Mouse (Mus musculus) left cerebral cortex, postnatal 10 days (tissue): ENCODE results near the gene Vcl. TPM values are rescaled to one million over a fixed set of nuclear protein-coding genes. Genes with fewer than 3 reads are reported as not detected.
A peak's percentile ranks its signal among the peaks of the same experiment; 100 is the strongest.

Source experiments
- DNase-seq, 2 experiments: peaks; one replicate each; pipeline ENCODE4 v3.0.0; 2021 to 2022; ENCODE audit warnings: low spot score in 2 of 2, mixed read lengths in 1 of 2; ENCODE audit errors: extremely low spot score in 1 of 2
- intact Hi-C: fragments of 180-260 bp; cut with DNase I; formaldehyde crosslinking; loops from one replicate; pipeline ENCODE4 v1.15.1; 2025
- total RNA-seq, 2 experiments: library from RNA; stranded (reverse); gene quantifications; 2 replicates each; pipeline ENCODE4 v1.2.3; 2021

Gene Vcl
- 10 to 100 TPM; 22.2 to 25.8 TPM for total RNA-seq

DNA sequence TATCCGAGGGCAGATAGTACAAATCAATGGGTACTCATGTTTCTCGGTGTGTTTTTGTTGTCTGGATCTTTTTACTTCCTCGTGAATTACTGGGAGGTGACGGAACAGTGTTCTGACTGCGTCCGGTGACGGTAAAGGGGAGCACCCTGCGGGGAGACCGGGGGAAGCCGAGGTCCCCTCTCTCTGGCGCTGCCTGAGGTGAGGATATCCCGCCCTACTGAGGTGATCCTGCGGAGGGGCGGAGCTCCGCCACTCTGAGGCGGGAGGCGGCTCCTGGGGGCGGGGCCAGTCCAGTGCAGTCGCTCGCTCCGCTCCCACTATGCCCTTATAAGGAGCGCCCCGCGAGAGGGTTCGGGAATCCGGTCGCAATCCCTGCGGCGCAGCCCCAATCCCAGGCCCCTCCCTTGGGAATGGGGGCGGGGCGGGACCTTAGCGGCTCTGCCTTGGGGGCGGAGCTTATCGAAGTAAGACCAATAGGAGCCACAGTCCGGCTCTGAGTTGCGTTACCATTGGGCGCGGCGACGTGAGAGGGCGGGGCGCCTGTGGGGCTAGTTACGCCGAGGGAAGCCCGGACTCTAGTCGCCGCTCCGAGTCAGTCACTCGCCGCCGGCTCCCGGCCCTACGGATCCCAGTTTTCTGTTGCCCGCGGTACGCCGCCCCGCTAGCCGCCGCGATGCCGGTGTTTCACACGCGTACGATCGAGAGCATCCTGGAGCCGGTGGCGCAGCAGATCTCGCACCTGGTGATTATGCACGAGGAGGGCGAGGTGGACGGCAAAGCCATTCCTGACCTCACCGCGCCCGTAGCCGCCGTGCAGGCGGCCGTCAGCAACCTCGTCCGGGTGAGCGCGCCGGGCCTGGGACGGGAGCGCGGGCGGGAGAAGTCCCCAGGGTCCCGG, at the start of gene Vcl:
Vcl (plus strand) TSS at position 551 of the 898 bp plus-strand sequence.
- DNase-seq: peak; percentile 98 to 99
- intact Hi-C loops: no loop called here

DNA sequence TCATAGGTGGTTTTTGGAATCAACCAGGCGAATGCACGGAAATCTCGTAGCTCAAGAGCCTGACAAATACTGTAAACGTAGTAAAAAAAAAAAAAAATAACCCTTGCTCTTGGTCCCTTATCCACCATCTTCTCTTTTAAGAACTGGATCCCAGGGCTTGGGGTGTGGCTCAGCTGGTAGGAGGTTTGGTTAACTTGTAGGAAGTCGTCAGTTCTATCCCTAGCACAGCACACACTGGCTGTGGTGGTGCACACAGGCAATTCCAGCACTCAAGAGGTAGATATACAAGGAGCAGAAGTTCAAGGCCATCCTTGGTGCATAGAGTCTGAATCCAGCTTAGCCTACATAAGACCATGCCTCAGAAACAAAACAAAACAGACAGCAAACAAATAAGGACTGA, 44.5 kb upstream of the Vcl start:
- intact Hi-C loops: loop anchor here (10.0 kb wide), 1 partner anchor 110 kb away; no protein-coding TSS in a partner anchor
- no peak for DNase-seq

DNA sequence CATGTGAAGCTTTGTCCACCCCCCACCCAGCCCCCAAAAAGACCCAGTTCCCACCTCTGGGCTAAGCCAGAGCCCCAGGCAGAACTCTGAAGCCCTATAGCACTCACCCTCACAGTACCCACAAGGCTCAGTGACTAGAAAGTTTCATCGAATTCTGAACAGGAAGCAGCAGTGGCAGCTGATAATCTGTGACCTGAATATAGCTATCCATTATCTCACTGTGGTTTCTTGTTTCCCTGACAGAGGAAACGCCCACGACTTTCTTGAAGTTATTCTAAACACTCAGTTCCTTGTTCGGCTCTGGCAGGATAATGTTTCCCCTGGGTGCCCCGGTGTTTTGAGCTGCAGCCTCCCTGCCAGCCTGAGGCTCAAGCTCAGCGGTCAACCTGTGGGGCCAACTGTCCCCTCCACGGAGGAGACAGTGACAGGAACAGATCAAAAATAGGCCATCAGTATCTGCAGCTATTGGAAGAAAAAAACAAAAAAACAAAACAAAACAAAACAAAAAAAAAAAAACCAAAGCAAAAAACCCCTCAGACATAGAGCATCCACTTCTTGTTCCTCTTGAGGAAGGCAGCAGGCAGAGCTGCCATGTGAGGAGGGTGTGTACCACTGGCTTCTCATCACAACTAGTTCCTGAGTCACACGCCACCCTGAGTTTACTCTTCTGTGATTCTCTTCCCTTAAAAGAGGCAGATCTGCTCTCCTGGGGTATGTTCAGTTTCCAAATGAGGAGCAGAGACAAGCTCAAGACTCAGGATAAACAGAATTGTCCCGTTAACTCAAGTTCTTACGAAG, 43.9 kb upstream of the Vcl start:
- DNase-seq: peak in 1 of 2 experiments; percentile 40
- intact Hi-C loops: loop anchor here (10.0 kb wide), 1 partner anchor 110 kb away; no protein-coding TSS in a partner anchor

DNA sequence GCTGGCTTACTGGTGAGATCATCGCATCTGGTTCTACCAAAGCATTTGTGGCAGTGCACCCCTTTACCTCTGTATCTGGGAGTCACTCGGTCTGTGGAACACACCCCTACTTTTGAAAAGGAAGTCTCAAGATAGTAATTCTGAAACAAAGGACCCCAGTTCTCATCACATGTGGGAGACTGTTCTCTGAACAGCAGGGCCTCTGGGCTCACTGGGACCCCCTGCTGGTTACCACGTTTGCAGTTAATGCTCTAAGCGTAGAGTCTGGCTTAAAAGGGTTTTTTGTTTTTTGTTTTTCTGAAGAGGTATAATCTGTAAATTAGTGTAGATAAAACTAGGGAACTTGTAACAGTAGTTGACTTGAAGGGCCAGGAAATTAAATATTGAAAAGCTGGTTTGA, 42.9 kb upstream of the Vcl start:
- DNase-seq: peak in 1 of 2 experiments; percentile 66
- intact Hi-C loops: loop anchor here (10.0 kb wide), 1 partner anchor 109 kb away; no protein-coding TSS in a partner anchor

DNA sequence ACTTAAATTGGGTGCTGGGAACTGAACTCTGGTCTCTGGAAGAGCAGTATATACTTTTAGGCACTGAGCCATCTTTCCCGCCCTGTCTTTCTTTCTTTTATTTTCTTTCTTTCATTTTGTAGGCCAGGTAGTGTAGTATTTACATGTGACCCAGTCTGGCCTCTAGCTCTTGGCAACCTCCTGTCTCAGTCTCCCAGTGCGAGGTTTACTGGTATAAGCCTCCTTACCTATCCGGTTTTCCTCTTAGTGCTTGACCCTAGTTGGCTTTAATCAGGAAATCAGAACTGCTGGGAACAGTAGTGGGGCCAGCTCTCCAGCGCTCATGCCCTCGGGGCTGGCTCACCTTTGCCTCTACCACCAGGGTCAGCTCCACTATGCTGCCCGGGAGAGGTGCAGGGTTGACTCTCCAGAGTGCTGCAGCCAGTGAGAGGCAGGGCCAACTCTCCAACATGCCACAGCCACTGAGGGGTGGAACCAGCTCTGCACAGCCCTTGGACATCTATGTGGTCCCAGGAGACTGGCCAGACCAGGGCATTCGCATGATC, 41.6 kb upstream of the Vcl start:
- intact Hi-C loops: loop anchor here (10.0 kb wide), 1 partner anchor 107 kb away; no protein-coding TSS in a partner anchor
- DNase-seq: no peak

DNA sequence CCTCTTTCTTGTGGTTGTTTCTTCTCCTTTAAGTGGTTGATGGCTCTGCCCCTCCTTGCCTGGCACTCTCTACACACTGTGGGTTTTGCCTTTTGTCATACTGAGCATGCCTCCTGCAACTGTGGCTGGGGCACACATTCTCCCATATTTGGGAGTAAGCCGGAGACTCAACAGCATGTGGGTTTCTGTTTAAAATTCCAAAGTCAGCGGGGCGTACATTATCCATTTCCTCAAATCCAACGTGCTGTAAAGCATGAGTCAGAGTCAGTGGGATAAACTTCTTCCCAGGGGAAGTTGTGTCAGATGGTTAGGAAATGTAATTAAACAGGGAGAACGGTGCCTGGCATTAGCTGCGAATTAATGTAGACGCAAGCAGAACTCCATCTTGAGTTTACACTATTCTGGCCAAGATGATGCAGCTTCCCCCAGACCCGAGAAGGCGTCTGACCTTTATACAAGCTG, 37.2 kb upstream of the Vcl start:
- intact Hi-C loops: no loop called here
- DNase-seq: peak; percentile 12 to 40

DNA sequence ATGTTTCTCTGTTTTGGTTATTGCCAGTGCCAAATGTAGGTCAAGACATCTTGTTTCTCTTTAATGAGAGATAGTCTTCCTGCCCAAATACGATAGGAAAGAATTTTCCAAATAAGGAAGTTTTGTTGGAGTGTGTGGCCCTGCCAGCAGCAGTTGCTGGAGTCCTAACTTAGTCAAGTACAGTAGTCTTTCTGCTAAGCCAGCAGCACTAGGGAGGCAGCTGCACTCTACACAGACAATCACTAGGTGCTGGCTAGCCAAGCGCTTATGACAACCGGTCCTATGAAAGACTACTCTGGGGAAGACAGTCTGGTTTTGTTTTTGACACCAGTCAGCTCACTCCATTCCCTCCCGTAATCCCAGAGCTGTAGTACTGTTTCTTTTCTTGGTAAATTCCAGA, 35.4 kb upstream of the Vcl start:
- intact Hi-C loops: no loop called here
- no peak for DNase-seq

DNA sequence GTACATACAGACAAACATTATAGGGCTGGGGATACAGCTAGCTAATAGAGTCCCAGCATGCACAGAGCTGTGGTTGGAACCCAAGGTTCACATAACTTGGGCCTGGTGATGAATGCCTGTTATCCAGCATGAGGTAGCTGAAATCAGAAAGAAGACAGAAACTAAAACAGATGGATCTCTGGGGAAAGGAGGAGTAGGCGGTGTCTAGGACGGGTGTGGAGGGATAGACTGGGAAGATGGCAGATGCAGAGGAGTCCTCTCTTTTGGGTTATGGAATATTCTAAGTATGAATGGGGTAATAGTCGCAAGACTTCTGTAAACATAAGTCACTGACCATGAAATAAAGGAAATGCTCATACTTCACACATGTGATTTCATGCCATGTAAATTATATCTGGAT, 27.9 kb upstream of the Vcl start:
- DNase-seq: no peak
- intact Hi-C loops: no loop called here

DNA sequence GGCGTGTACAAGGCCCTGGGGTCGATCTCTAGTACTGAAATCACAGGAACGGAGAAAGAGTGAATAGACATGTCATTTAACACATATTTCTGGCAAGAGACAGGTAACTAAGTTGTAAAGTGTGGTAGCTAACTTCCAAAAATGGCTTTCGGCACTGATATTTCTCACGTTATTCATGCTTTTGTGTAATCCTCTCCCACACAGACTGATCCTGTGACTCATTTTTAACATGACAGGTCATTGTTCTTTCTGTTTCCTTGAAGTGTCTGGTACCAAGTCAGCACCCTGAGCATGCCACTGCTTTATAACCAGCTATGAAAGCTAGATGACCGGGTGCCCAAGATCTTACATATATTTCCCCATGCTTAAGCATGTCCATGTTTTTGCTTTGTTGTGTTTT, 26.1 kb upstream of the Vcl start:
- intact Hi-C loops: no loop called here
- no peak for DNase-seq

DNA sequence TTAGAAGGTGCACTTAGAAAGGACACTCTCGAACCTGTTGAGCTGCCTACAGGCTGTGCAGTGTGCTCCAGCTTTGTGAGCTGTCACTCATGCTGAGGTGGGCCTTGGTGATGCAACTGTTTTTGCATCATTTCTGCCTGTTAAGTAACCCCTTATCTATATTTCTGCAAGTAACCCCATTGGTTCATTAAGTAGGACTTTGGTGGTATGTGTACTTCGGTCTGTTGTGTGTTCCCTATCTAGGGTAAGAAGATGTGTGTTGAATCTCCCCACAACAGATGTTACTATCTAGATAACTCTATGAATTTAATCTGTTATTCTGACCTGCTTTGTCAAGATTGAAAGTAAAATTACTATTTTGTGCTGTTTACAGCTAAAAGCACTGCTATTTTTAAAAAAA, 17.4 kb upstream of the Vcl start:
- DNase-seq: no peak
- intact Hi-C loops: loop anchor here (2.0 kb wide), 1 partner anchor 15 kb away; no protein-coding TSS in a partner anchor

DNA sequence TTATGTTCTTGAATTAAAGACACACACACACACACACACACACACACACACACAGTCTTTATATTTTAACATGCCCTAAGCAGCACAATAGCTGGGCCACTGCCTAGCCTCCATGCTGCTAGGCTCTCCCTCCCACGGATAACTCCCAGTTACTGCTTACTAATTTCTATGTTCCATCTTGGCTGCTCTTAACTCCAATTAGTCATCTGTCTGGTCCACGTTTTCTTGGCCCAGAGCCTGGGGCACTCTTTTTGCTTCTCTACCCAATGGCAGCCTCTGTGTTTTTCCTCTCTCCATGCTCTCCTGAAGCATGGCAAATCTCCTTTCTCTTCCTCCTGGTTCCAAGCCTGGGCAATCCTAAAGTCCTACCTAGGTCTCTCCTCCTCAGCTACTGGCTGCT, 14.8 kb upstream of the Vcl start:
- DNase-seq: peak; percentile 24 to 25
- intact Hi-C loops: no loop called here

DNA sequence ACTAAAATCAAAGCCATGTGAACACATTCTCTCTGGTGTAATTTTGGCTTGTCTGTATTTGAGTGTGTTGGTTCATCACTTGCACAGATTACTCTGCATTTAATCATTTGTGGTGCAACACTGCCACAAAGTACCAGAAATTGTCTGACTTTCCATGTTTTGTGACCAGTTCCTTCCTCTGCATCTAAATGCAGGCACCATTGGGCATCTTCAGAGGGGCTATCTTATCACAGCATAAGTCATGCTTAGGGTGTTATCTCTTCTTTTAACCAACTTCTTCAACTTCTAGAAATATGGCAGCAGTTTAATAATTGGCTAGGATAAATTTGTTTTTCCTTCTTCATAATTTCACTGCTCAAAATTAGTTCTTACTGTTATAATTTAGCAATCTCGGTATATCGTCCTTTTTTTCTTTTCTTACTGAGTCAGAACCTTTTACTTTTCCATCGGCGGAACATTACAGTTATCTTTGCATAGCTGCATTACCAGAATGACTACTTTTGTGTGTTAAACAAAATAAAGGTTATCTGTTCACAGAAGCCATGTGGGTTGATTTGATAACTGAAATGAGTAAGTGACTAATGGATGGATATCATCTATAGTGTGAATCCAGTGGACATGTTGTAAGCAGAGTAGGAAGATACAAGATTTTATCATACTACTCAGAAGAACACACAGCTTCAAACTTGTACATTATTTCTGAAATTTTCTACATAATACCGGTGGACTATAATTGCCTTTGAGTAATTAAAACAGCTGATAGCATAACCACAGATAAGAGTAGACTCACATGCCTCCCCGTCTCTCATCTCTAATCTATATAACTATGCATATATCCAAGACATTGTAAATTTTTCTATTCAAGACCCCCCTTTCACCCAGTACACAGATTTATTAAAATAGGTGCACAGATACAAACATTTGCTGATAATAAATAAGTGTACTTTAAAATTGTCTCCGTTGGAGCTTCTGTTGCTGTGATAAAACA, 12.3 kb upstream of the Vcl start:
- no peak for DNase-seq
- intact Hi-C loops: no loop called here

DNA sequence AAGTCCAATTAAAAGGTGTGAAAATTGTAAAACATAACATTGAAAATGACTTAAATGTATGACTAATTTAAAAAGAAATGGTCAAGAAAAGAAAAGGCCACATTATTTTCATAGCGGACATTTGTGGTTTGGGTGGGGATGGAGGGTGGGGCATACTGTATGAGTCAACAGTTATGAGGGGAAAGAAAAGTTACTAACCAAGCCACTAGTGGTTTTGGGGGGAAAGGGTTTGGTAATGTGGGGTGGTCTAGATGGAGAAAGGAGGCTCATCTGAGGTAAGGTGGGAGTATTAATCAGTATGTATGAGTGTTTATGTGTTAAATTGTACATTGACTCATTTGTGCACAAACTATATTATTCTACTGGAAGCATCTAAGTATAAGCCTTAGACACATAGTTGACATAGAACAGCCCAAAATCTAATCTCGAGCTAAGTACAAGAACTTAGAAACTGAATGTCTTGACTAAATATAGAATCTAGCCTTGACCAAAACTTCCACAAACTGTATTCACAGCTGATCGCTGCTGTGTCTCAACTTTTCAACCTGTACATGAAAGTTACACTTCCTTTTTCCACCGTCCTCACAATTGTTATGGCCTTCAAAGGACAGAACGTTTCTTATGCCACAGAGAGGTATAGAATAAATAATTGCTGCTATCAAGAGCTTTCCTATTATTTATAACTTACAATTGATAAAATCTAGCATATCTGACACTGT, 5.0 kb upstream of the Vcl start:
- intact Hi-C loops: no loop called here
- DNase-seq: no peak

DNA sequence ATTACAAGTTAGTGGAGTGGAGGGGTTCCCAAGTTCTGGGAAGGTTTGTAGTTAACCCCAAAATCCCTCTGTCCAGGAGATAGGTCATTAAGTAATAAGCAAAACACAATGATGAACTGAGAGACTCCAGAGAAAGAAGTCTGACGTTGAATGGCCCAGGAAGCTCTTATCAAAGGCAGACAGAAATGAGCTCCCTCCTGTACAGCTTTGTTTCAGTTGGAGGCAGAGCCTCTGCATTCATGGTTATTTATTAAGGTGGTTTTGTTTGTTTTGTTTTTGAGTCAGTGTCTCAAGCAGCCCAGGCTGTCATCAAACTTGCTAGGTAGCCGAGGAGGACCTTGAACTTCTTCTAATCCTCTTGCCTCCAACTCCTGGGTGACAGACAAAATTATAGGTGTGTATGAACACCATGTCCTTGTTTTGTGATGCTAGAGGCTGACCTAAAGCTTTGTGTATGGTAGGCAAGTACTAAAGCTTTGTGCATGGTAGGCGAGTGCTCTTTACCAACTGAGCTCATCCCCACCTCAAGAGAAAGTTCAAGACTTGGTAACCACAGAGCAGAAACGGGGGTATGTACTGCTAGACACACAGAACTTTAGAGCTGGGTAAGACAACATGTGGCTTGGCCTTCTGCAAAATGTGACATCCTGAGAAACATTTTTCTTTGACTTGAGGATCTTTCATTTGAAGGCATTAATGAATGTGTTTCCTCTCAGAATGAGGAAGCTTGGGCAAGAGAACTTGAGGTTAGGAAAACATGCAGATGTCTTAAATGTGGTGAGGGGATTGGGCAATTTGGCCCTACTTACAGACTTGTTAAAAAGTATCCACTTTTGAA, 1.5 kb upstream of the Vcl start:
- intact Hi-C loops: no loop called here
- no peak for DNase-seq

DNA sequence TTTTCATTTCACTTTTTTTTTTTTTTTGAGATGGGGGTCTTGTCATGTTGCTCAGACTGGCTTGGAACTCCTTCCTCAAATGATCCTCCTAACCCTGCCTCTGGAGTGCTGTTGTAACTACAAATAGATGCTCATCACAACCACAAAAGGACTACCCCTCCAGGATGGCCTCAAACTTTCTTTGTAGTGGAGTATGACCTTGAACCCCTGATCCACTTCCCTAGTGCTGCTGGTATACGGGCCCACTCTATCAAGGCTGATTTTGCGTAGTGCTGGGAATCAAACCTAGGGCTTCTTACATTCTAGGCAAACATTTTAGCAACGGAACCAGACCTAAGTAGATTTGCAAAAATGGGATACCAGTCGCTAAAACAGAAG, 901 bp upstream of the Vcl start:
- no peak for DNase-seq
- intact Hi-C loops: no loop called here

DNA sequence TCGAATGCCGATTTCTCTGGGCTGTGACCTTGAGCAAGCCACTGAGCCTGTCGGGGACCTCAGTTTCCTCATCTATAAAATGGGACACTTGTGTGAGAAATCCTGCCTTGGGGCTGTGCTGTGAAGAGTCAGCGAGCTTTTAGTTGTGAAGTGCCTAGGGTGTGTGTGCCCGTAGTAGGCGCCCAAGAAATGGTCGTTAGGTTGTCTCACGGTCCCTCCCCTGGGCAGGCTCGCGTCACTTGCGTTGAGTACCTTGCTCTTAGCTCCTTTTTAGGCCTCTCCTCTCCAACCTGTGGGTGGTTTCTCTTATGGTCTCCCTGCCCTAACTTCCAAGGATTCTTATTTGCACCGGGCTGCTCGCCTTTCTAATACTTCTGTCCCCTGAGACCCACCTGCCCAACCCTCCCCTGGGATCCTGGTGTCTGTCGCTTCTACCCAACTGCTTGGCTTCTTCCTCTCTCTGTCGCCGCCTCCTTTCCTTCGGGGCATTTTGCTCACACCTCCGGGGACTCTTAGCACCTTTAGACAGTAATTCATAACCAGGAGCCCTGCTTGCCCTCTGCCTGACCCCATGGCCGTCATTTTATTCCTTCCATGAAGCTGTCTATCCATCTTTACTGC, 726 bp downstream of the Vcl start:
- peak in 1 of 2 experiments; percentile 24 for DNase-seq
- intact Hi-C loops: no loop called here
